Mouse (Mus musculus) spleen, adult 2 months (tissue): ENCODE data around the gene Rps6ka1. TPM values are rescaled to one million over a fixed set of nuclear protein-coding genes. Genes with fewer than 3 reads are reported as not detected.
A peak's percentile ranks its signal among the peaks of the same experiment; 100 is the strongest.
"Not testable (repeated sequence)": the region's sequence is repeated elsewhere in the genome, so short reads cannot be mapped to it uniquely, and the experiment has no call there.

ENCODE experiments used
- DNase-seq, 2 experiments: peaks; one replicate each; pipeline versions ENCODE4 v3.0.0 to v3.0.0-alpha.2; 2012 to 2021; ENCODE audit warnings: low spot score in 2 of 2, low read depth in 1 of 2
- H3K27ac ChIP-seq: fragments of 200-500 bp; 2 replicates; pipeline ENCODE4 v1.5.1; 2012; ENCODE audit warnings: low read length, inconsistent platforms; ENCODE audit not compliant: insufficient read depth
- H3K27me3 ChIP-seq: fragments of 200-500 bp; 2 replicates; pipeline ENCODE4 v1.6.1; 2012; ENCODE audit warnings: mild to moderate bottlenecking, moderate library complexity, low read length, inconsistent platforms; ENCODE audit not compliant: control insufficient read depth, insufficient read depth
- H3K36me3 ChIP-seq: fragments of 200-500 bp; 2 replicates; pipeline ENCODE4 v1.6.1; 2012; ENCODE audit warnings: mild to moderate bottlenecking, low read length, inconsistent platforms; ENCODE audit not compliant: control insufficient read depth, insufficient read depth
- H3K4me1 ChIP-seq: fragments of 200-500 bp; 2 replicates; pipeline ENCODE4 v1.6.1; 2011; ENCODE audit warnings: inconsistent platforms; ENCODE audit not compliant: control insufficient read depth, insufficient read depth, insufficient read length
- H3K4me3 ChIP-seq: fragments of 200-500 bp; 2 replicates; pipeline ENCODE4 v1.5.1; 2011; ENCODE audit warnings: mild to moderate bottlenecking, inconsistent platforms; ENCODE audit not compliant: insufficient read depth, insufficient read length; ENCODE audit errors: extremely low read depth
- CTCF ChIP-seq: fragments of 200-500 bp; IDR thresholded peaks from 2 replicates; pipeline ENCODE4 v1.5.1; 2011; ENCODE audit warnings: mild to moderate bottlenecking, inconsistent platforms; ENCODE audit not compliant: insufficient read depth, insufficient read length, insufficient replicate concordance; ENCODE audit errors: extremely low read depth
- POLR2A ChIP-seq: fragments of 200-500 bp; IDR thresholded peaks from 2 replicates; pipeline ENCODE4 v1.6.1; 2011; ENCODE audit warnings: low read depth, low read length, inconsistent platforms
- WGBS: fragments of 180-500 bp; shearing (Covaris S2); methylation state at CpG from one replicate; pipeline ENCODE4 v1.1.7; 2018; 5-methylcytosine and 5-hydroxymethylcytosine counted together
- polyA plus RNA-seq: library from polyadenylated mRNA; depleted of rRNA; stranded (reverse); fragments of >200 nt; gene quantifications from 2 replicates; pipeline ENCODE4 v1.2.3, GENCODE M21; 2012; rRNA removed

Rps6ka1 gene
- polyA plus RNA-seq, result 76.6 and 98.9 TPM in 2 replicates

DNA sequence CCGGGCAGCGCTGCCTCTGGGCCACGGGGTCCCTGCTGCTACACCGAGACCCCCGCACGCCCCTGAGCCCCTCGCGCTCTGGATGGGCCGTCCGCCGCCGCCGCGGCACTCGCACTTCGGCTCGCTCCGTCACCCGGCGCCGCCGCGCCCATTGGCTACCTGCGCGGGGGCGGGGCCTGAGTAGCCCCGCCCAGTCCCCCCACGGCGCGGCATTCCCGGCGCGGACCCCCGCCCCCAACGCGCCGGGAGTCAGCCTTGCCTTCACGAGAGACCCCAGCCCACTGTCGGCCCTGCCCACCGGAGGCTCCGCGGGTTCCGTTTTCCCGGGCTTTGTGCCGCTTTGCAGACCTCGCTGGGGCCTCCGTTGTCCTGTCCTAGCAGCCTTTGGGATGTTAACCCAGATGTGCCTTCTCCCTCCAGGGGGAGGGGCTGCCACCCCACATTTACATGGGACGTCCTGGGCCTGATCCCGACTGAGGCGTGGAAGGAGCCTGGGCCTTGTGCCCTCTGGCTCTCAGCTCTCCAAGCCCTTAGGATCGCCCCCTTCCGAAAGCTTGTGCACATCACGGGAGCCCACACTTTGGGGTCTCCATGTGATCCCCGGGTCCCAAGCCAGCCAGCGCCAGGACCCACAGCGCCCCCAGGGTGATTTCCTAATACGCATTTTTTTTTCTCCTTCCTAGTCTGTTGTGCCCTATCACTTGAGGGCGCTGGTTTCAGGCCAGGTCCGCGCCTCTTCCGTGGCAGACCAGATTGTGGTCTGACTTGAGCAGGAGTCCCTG lies at the start of gene Rps6ka1:
Gene Rps6ka1 (minus strand): TSS at position 126 of the 782 bp plus-strand sequence.
- no peaks in the 10 kb centered on the region for H3K36me3 ChIP-seq
- H3K4me3 ChIP-seq, result peak within 1 kb of the TSS; percentile 93
- peak in 1 of 2 experiments; percentile 52 for DNase-seq
- WGBS, result under 1% methylated on average over 59 of the region's 61 CpGs
- peak within 1 kb of the TSS; percentile 64 for H3K27ac ChIP-seq
- peak; percentile 10; the same call in 1 of the 2 replicates for TF ChIP-seq POLR2A
- TF ChIP-seq CTCF, result no peak
- no peaks in the 10 kb centered on the region for H3K27me3 ChIP-seq
- peaks cover 3% of the 10 kb centered on the region for H3K4me1 ChIP-seq

DNA sequence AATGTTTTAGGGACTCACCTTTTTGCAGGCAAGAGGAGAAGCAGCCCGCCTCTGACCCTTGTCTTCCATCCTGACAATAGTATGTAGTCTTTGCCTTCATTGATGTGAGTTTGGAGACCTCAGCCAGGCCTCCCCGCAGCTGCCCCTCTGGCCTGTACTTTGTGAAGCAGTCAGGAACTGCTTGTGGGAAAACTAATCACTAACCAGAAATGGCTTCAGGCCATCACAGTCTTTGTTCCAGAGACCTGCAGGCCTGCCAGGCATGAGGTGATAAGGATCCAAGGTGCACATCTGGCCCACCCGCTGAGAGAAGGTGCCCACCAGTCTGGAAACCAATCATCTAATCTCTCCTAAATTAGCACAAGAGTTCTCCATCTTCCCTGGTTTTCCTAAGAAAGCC lies 44.2 kb upstream of the Rps6ka1 start:
- no peak for DNase-seq

GRCm38 (mm10) chr4:133931349-133931748 lies 43.8 kb upstream of the Rps6ka1 start:
- TF ChIP-seq CTCF (peak; percentile 32; the same call in 1 of the 2 replicates), POLR2A (no peak)
- Histone ChIP-seq H3K27ac (no peak overlapping the region), H3K4me3 (no peak overlapping the region), H3K4me1 (peaks cover 7% of the 10 kb centered on the region; the same call in 1 of the 2 replicates), H3K27me3 (no peaks in the 10 kb centered on the region), H3K36me3 (no peaks in the 10 kb centered on the region)
- DNase-seq, result no peak
- 20% methylated on average over 10 of the region's 10 CpGs for WGBS

More for the DNA sequence above, 44.2 kb upstream of the Rps6ka1 start:
- no peaks in the 10 kb centered on the region for H3K36me3 ChIP-seq
- H3K27me3 ChIP-seq, result no peaks in the 10 kb centered on the region
- H3K4me3 ChIP-seq, result no peak overlapping the region
- 82% methylated on average over 3 of the region's 3 CpGs for WGBS
- no peak overlapping the region for H3K27ac ChIP-seq
- TF ChIP-seq CTCF (no peak), POLR2A (no peak)
- peaks cover 7% of the 10 kb centered on the region; the same call in 1 of the 2 replicates for H3K4me1 ChIP-seq

GRCm38 (mm10) chr4:133929278-133929670 lies 41.7 kb upstream of the Rps6ka1 start:
- no peak for TF ChIP-seq POLR2A
- no peak for TF ChIP-seq CTCF
- Histone ChIP-seq H3K4me1 (peaks cover 7% of the 10 kb centered on the region; the same call in 1 of the 2 replicates), H3K4me3 (no peak overlapping the region), H3K36me3 (no peaks in the 10 kb centered on the region), H3K27me3 (no peaks in the 10 kb centered on the region), H3K27ac (no peak overlapping the region)
- DNase-seq, result no peak
- WGBS, result 19% methylated on average over 7 of the region's 7 CpGs

DNA sequence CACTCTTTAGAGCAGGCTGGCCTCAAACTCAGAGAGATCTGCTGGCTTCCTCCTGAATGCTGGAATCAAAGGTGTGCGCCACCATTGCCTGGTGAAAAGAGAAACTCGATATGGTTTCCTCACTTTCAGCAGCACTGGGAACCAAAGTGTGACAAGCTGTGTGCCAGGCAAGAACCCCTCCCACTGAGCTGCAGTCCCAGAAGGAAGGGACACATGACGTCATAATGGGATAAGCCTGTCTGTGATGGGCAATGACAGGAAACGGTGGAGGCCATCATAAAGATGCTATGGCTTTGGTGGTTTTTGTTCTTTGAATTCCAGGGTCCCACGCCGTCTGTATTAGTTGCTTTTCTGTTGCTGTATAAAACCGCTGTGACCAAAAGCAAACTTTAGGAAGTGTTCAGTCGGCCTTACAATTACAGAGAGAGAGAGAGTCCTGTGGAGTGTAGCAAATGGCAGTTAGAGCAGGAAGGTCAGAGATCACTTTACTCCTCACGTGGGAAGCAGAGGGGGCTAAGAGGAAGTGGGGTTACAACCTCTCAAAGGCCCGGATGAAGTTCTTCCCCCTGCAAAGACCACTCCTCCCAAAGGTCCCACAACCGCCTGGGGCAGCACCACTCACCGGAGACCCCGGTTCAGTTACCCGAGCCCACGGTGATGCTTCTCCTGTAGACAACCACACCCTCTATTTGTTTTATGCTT lies 41.1 kb upstream of the Rps6ka1 start:
- Histone ChIP-seq H3K4me3 (no peak overlapping the region), H3K27me3 (no peaks in the 10 kb centered on the region), H3K27ac (no peak overlapping the region), H3K4me1 (peaks cover 7% of the 10 kb centered on the region; the same call in 1 of the 2 replicates), H3K36me3 (no peaks in the 10 kb centered on the region)
- 8% methylated on average over 15 of the region's 15 CpGs for WGBS
- DNase-seq, result no peak
- no peak for TF ChIP-seq POLR2A
- TF ChIP-seq CTCF, result no peak

DNA sequence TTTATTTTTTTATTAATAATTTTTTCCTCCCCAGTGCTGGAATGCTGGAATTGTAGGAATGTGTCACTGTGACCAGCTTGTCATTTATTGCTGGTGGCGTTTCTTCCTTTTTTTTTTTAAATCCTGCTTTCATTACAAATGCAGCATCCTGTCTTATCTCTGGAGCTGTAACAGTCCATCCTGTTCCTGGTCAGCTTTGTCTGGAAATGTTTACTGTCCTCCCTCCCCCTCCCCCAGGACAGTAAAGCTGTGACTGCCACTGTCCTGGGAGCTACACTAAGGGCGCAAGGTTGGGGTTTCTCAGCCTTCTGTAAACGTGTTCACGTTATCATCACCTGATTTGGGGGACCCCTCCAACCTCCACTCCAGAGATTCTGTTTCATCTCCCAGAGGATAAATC lies 37.6 kb upstream of the Rps6ka1 start:
- 89% methylated on average over 4 of the region's 4 CpGs for WGBS
- DNase-seq, result no peak
- Histone ChIP-seq H3K36me3 (no peaks in the 10 kb centered on the region), H3K4me1 (peaks cover 7% of the 10 kb centered on the region; the same call in 1 of the 2 replicates), H3K4me3 (no peak overlapping the region), H3K27ac (no peak overlapping the region), H3K27me3 (no peaks in the 10 kb centered on the region)
- TF ChIP-seq POLR2A, result no peak
- no peak for TF ChIP-seq CTCF

- TF ChIP-seq POLR2A (no peak), CTCF (no peak)
These were observed 36.1 kb upstream of the Rps6ka1 start for GRCm38 (mm10) chr4:133923743-133924142.

GRCm38 (mm10) chr4:133918093-133918825 lies 30.7 kb upstream of the Rps6ka1 start:
- 85% methylated on average over 23 of the region's 23 CpGs for WGBS
- H3K27ac ChIP-seq, H3K4me3 ChIP-seq, H3K36me3 ChIP-seq, H3K4me1 ChIP-seq, H3K27me3 ChIP-seq, DNase-seq: not testable (repeated sequence)

More at GRCm38 (mm10) chr4:133923743-133924142, 36.1 kb upstream of the Rps6ka1 start:
- Histone ChIP-seq H3K4me1 (peaks cover 4% of the 10 kb centered on the region; the same call in 1 of the 2 replicates), H3K27ac (no peak overlapping the region), H3K27me3 (no peaks in the 10 kb centered on the region), H3K36me3 (no peaks in the 10 kb centered on the region), H3K4me3 (no peak overlapping the region)
- no peak for DNase-seq
- 91% methylated on average over 5 of the region's 5 CpGs for WGBS
